Mouse (Mus musculus): Measurements from ENCODE around the gene Atg14.

Gene Atg14

GRCm38 (mm10) chr14:47504036-47504435 lies 66.4 kb downstream of the Atg14 start:
- DNase-seq, result no peak

GRCm38 (mm10) chr14:47498632-47499031 lies 71.8 kb downstream of the Atg14 start:
- no peak for DNase-seq

- DNase-seq, result no peak
Observed at GRCm38 (mm10) chr14:47497166-47497565, 73.3 kb downstream of the Atg14 start.

GRCm38 (mm10) chr14:47495951-47496350 lies 74.5 kb downstream of the Atg14 start:
- DNase-seq, result no peak

- DNase-seq, result no peak
Observed at GRCm38 (mm10) chr14:47493592-47494361, 76.7 kb downstream of the Atg14 start.
